Mouse (Mus musculus) central nervous system, embryonic 11.5 days (tissue): ENCODE data around the gene Usp45. TPM values are rescaled to one million over a fixed set of nuclear protein-coding genes. Genes with fewer than 3 reads are reported as not detected.

Source experiments
- polyA plus RNA-seq: library from polyadenylated mRNA; depleted of rRNA; stranded (reverse); fragments of >200 nt; gene quantifications from 2 replicates; pipeline ENCODE4 v1.2.3, GENCODE M21; 2012; rRNA removed

Usp45 gene
- polyA plus RNA-seq, result 14.9 and 16.4 TPM in 2 replicates

GRCm38 (mm10) chr4:21766863-21767304 lies at the start of gene Usp45, which contains the start of gene Tstd3:
Usp45 (plus strand) TSS chr4:21767156.
Tstd3 (minus strand) TSS chr4:21767212.

GRCm38 (mm10) chr4:21727615-21728165 lies 39.3 kb upstream of the Usp45 start, which contains the start of gene Ccnc:
Ccnc (plus strand) TSS chr4:21727701.

GRCm38 (mm10) chr4:21847481-21848286 lies 80.7 kb downstream of the Usp45 start, which contains the start of gene Pnisr:
Pnisr (plus strand) TSS chr4:21847583.

GRCm38 (mm10) chr4:21879565-21880220 lies 112.7 kb downstream of the Usp45 start, which contains the start of gene Coq3:
Coq3 (plus strand) TSS chr4:21879673.

Other genes with a start within 250 kb of the Usp45 start
- 2.5 and 5.3 TPM in 2 replicates for gene Prdm13, start 81.2 kb upstream of the Usp45 start, polyA plus RNA-seq
- gene Ccnc, start 39.5 kb upstream of the Usp45 start, polyA plus RNA-seq, result 18.7 and 30.0 TPM in 2 replicates
- gene Tstd3, start 56 bp downstream of the Usp45 start, polyA plus RNA-seq, result 14.0 and 15.4 TPM in 2 replicates
- gene Pnisr, start 80.4 kb downstream of the Usp45 start, polyA plus RNA-seq, result 292 and 320 TPM in 2 replicates
- 5.9 and 7.0 TPM in 2 replicates for gene Coq3, start 112.5 kb downstream of the Usp45 start, polyA plus RNA-seq
- 20.1 and 27.9 TPM in 2 replicates for gene Faxc, start 164.2 kb downstream of the Usp45 start, polyA plus RNA-seq